Mouse (Mus musculus) kidney, adult 8-10 months (tissue): Measurements from ENCODE around the gene Gm33543.

Experiments
- DNase-seq, 2 experiments: peaks; one replicate each; pipeline ENCODE4 v3.0.0; 2022

Gm33543 gene

GRCm38 (mm10) chr10:95842789-95843637 lies at the start of gene Gm33543:
Gene Gm33543, minus strand, starts transcription at chr10:95842930.
- peak; percentile 47 to 70 for DNase-seq

GRCm38 (mm10) chr10:95892132-95892531 lies 49.4 kb upstream of the Gm33543 start:
- no peak for DNase-seq

- no peak for DNase-seq
These were observed 48.7 kb upstream of the Gm33543 start for GRCm38 (mm10) chr10:95891214-95891960.

GRCm38 (mm10) chr10:95883761-95884517 lies 41.2 kb upstream of the Gm33543 start:
- no peak for DNase-seq

GRCm38 (mm10) chr10:95882036-95882435 lies 39.3 kb upstream of the Gm33543 start:
- DNase-seq: no peak

- no peak for DNase-seq
These were observed 37.5 kb upstream of the Gm33543 start for GRCm38 (mm10) chr10:95879983-95880934.

GRCm38 (mm10) chr10:95870782-95871181 lies 28.1 kb upstream of the Gm33543 start:
- DNase-seq: no peak

- DNase-seq: no peak
These were observed 25.6 kb upstream of the Gm33543 start for GRCm38 (mm10) chr10:95868348-95868747.

- DNase-seq: no peak
These were observed 24.9 kb upstream of the Gm33543 start for GRCm38 (mm10) chr10:95867596-95867995.

- no peak for DNase-seq
These were observed 21.8 kb upstream of the Gm33543 start for GRCm38 (mm10) chr10:95864349-95865124.

- no peak for DNase-seq
These were observed 19.9 kb upstream of the Gm33543 start for GRCm38 (mm10) chr10:95862664-95863063.

GRCm38 (mm10) chr10:95858164-95858563 lies 15.4 kb upstream of the Gm33543 start:
- DNase-seq: peak in 1 of 2 experiments; percentile 45

GRCm38 (mm10) chr10:95855411-95855810 lies 12.7 kb upstream of the Gm33543 start:
- DNase-seq: peak in 1 of 2 experiments; percentile 17

- DNase-seq: no peak
These were observed 7.8 kb upstream of the Gm33543 start for GRCm38 (mm10) chr10:95850504-95850903.

- DNase-seq: no peak
These were observed 4.0 kb upstream of the Gm33543 start for GRCm38 (mm10) chr10:95846739-95847138.

- DNase-seq: no peak
These were observed 3.6 kb upstream of the Gm33543 start for GRCm38 (mm10) chr10:95846281-95846680.

- no peak for DNase-seq
These were observed 1.1 kb upstream of the Gm33543 start for GRCm38 (mm10) chr10:95843878-95844277.

- DNase-seq: no peak
These were observed 1.5 kb downstream of the Gm33543 start for GRCm38 (mm10) chr10:95841241-95841640.

GRCm38 (mm10) chr10:95839803-95840202 lies 2.9 kb downstream of the Gm33543 start:
- peak; percentile 33 to 71 for DNase-seq

- no peak for DNase-seq
These were observed 3.7 kb downstream of the Gm33543 start for GRCm38 (mm10) chr10:95839036-95839435.
